In genomic region chr6:41047202-41047601, GRCm38 (mm10) we compare ENCODE assay signal across 40 mouse cellular contexts. TPM values are rescaled to one million over a fixed set of nuclear protein-coding genes. Genes with fewer than 3 reads are reported as not detected.
DNase-seq lines count a peak whose midpoint lies in the region; ATAC-seq and TF ChIP-seq lines count a peak whose summit lies in the region.
"Had no signal": no experiment of that assay in that cellular context is flagged by ENCODE, and none has a peak within 500 bp of the region (broad histone marks: within the 10 kb centered on the region; RNA-seq: fewer than 3 reads in every experiment).

No protein-coding gene starts in this region.

- H3K27ac ChIP-seq in stomach, postnatal 0 days (replicated peaks): no peak overlapping the region
- H3K27ac ChIP-seq: embryonic facial prominence, embryonic 13.5 days; gastrocnemius, adult 2 months; heart, adult 2 months; hindbrain, embryonic 14.5 days; layer of hippocampus, adult 2 months; limb, embryonic 13.5 days; midbrain, embryonic 13.5 days; neural tube, embryonic 15.5 days; stomach, embryonic 15.5 days had no signal

- ATAC-seq in granulocyte monocyte progenitor cell, adult 5-6 weeks (replicated peaks; ENCODE audit: poor library complexity, severe bottlenecking): peak; percentile 87
- no peak for ATAC-seq in stomach, postnatal 0 days (ENCODE audit: low FRiP score, low TSS enrichment)
- ATAC-seq: forebrain, embryonic 16.5 days; midbrain, embryonic 13.5 days had no signal

- TF ChIP-seq POLR2A in myocyte (IDR thresholded peaks at IDR 0.05; ENCODE audit: insufficient read length, low read depth): no peak

- H3K4me3 ChIP-seq in myocyte: no peak overlapping the region
- H3K4me3 ChIP-seq in stomach, postnatal 0 days (ENCODE audit: low read depth, low read length): no peak overlapping the region
- H3K4me3 ChIP-seq: embryonic facial prominence, embryonic 13.5 days; erythroblast, embryonic 14.5 days; gastrocnemius, adult 2 months; heart, adult 2 months; heart, embryonic 12.5 days; layer of hippocampus, adult 2 months; limb, embryonic 13.5 days; midbrain, embryonic 13.5 days; neural tube, embryonic 15.5 days; stomach, embryonic 15.5 days had no signal

- H3K27me3 ChIP-seq in myocyte (ENCODE audit: control insufficient read depth, insufficient read depth, insufficient read length): no peaks in the 10 kb centered on the region
- no peaks in the 10 kb centered on the region for H3K27me3 ChIP-seq in stomach, postnatal 0 days (ENCODE audit: control insufficient read depth, insufficient read depth, low read length)
- H3K27me3 ChIP-seq: embryonic facial prominence, embryonic 13.5 days; heart, embryonic 12.5 days; limb, embryonic 13.5 days; midbrain, embryonic 13.5 days; neural tube, embryonic 15.5 days; stomach, embryonic 15.5 days had no signal

- no peaks in the 10 kb centered on the region for H3K36me3 ChIP-seq in myocyte (ENCODE audit: control insufficient read depth, insufficient read depth)
- no peaks in the 10 kb centered on the region for H3K36me3 ChIP-seq in stomach, postnatal 0 days (ENCODE audit: control insufficient read depth, insufficient read depth, low read length)
- H3K36me3 ChIP-seq: embryonic facial prominence, embryonic 13.5 days; heart, embryonic 12.5 days; limb, embryonic 13.5 days; midbrain, embryonic 13.5 days; neural tube, embryonic 15.5 days; stomach, embryonic 15.5 days had no signal

- no peak overlapping the region for H3ac ChIP-seq in myocyte (ENCODE audit: control insufficient read depth, insufficient read length)

- H3K4me2 ChIP-seq in myocyte (ENCODE audit: low read depth): peak overlapping the region; percentile 53
- H3K4me2 ChIP-seq in stomach, postnatal 0 days (replicated peaks; ENCODE audit: low read depth): no peak overlapping the region
- H3K4me2 ChIP-seq: embryonic facial prominence, embryonic 13.5 days; heart, embryonic 12.5 days; hindbrain, embryonic 14.5 days; limb, embryonic 13.5 days; liver, embryonic 11.5 days; midbrain, embryonic 13.5 days; neural tube, embryonic 15.5 days; stomach, embryonic 15.5 days had no signal

- TF ChIP-seq EP300 in stomach, postnatal 0 days (optimal IDR thresholded peaks at IDR 0.05): no peak

- no peak for TF ChIP-seq CTCF in stomach, postnatal 0 days (IDR thresholded peaks at IDR 0.05; ENCODE audit: low read depth)

- no peaks in the 10 kb centered on the region for H3K79me2 ChIP-seq in myocyte (ENCODE audit: control insufficient read depth, insufficient read depth)

- peak; percentile 13 for DNase-seq in thymus, postnatal 0 days (ENCODE audit: low spot score)
- no peak for DNase-seq in thymus, adult 18-20 months
- no peak for DNase-seq in stomach, postnatal 0 days (ENCODE audit: low spot score)
- no peak for DNase-seq in adrenal gland, postnatal 25 days
- DNase-seq in right cerebral cortex, postnatal 14 days: no peak
- DNase-seq: adrenal gland, adult 8-10 months; cerebellum, adult 11 months; cerebellum, adult 9-11 months; gastrocnemius, adult 2 months; gastrocnemius, postnatal 36 days; heart, adult 2 months; heart, postnatal 4 days; kidney, adult 11 months; kidney, postnatal 36 days; lung, postnatal 36 days; right cerebral cortex, adult 18-20 months; right cerebral cortex, postnatal 4 days had no signal

- no peaks in the 10 kb centered on the region for H3K9me3 ChIP-seq in stomach, postnatal 0 days (ENCODE audit: control insufficient read depth, low read length)
- H3K9me3 ChIP-seq: embryonic facial prominence, embryonic 13.5 days; heart, embryonic 12.5 days; limb, embryonic 13.5 days; midbrain, embryonic 13.5 days; neural tube, embryonic 15.5 days; stomach, embryonic 15.5 days had no signal

- WGBS in stomach, postnatal 0 days: 78% methylated on average over 1 of the region's 1 CpGs

- H3K9ac ChIP-seq in stomach, postnatal 0 days (ENCODE audit: low read length): no peak overlapping the region
- H3K9ac ChIP-seq: embryonic facial prominence, embryonic 13.5 days; heart, embryonic 12.5 days; hindbrain, embryonic 14.5 days; limb, embryonic 13.5 days; midbrain, embryonic 13.5 days; neural tube, embryonic 15.5 days; stomach, embryonic 15.5 days had no signal

- no peaks in the 10 kb centered on the region for H3K4me1 ChIP-seq in stomach, postnatal 0 days (replicated peaks; ENCODE audit: control insufficient read depth, insufficient read depth)
- H3K4me1 ChIP-seq: embryonic facial prominence, embryonic 13.5 days; heart, embryonic 12.5 days; limb, embryonic 13.5 days; midbrain, embryonic 13.5 days; neural tube, embryonic 15.5 days; stomach, embryonic 15.5 days had no signal

TF ChIP-seq in myocyte, 11 proteins besides CTCF, POLR2A, EP300 and RAD21:
- no peak for TF ChIP-seq CEBPB (IDR thresholded peaks at IDR 0.05; ENCODE audit: insufficient read depth, poor library complexity, severe bottlenecking)
- no peak for TF ChIP-seq USF1 (IDR thresholded peaks at IDR 0.05; ENCODE audit: low read depth)
- no peak for TF ChIP-seq POLR2AphosphoS2 (IDR thresholded peaks at IDR 0.05; ENCODE audit: insufficient read length, low read depth)
- TF ChIP-seq REST (IDR thresholded peaks at IDR 0.05; ENCODE audit: insufficient read depth, insufficient read length): no peak
- no peak for TF ChIP-seq MYOD1 (IDR thresholded peaks at IDR 0.05; ENCODE audit: control insufficient read depth in 1 of 3, insufficient read length in 2 of 3, low read depth in 2 of 3)

RNA-seq across cellular contexts. Expression of gene 2210010C04Rik, which starts 11.9 kb away (rescaled TPM):
- polyA plus RNA-seq in thymus, postnatal 0 days (2015; fragmentation: Nextera tagmentation; extraction: Ambion mirVana): 0.17 and 0.20 TPM in 2 replicates
- total RNA-seq in granulocyte monocyte progenitor cell, adult 5-6 weeks (2014; fragmentation: Nextera tagmentation): 0.54 TPM in 1 of 2 replicates, not detected in the other
- not detected in 2 replicates for total RNA-seq in granulocyte monocyte progenitor cell, adult 5-6 weeks (2017)
- polyA plus RNA-seq in myocyte (2012; fragmentation: generic; extraction: Trizol): 0.10 TPM
- 1.0 and 1.4 TPM in 2 replicates for polyA plus RNA-seq in stomach, postnatal 0 days (2015; fragmentation: Nextera tagmentation; extraction: Ambion mirVana)
- not detected in 2 replicates for total RNA-seq in adrenal gland, postnatal 25 days (2021)
- total RNA-seq: adrenal gland, adult 8-10 months; ES-E14; gastrocnemius, adult 2 months; gastrocnemius, postnatal 36 days; heart, adult 2 months; heart, postnatal 4 days; layer of hippocampus, adult 2 months; layer of hippocampus, postnatal 14 days; left cerebral cortex, adult 8-10 months; left cerebral cortex, postnatal 36 days; megakaryocyte-erythroid progenitor cell, adult 5-6 weeks had no signal
- polyA plus RNA-seq: embryonic facial prominence, embryonic 13.5 days; erythroblast, embryonic 14.5 days; forebrain, embryonic 11.5 days; forebrain, embryonic 16.5 days; heart, embryonic 12.5 days; heart, postnatal 0 days; hindbrain, embryonic 14.5 days; kidney, embryonic 14.5 days; limb, embryonic 13.5 days; liver, embryonic 11.5 days; lung, embryonic 16.5 days; midbrain, embryonic 13.5 days; neural tube, embryonic 15.5 days had no signal

RNA-seq across cellular contexts. Expression of gene Gm2663, which starts 47.9 kb away (rescaled TPM):
- 0.70 TPM in 1 of 2 replicates, not detected in the other for polyA plus RNA-seq in thymus, postnatal 0 days (2015; fragmentation: Nextera tagmentation; extraction: Ambion mirVana)
- not detected in 2 replicates for total RNA-seq in granulocyte monocyte progenitor cell, adult 5-6 weeks (2014; fragmentation: Nextera tagmentation)
- total RNA-seq in granulocyte monocyte progenitor cell, adult 5-6 weeks (2017): not detected in 2 replicates
- not detected for polyA plus RNA-seq in myocyte (2012; fragmentation: generic; extraction: Trizol)
- polyA plus RNA-seq in stomach, postnatal 0 days (2015; fragmentation: Nextera tagmentation; extraction: Ambion mirVana): 0.23 and 0.57 TPM in 2 replicates
- not detected in 2 replicates for total RNA-seq in adrenal gland, postnatal 25 days (2021)
- total RNA-seq: adrenal gland, adult 8-10 months; ES-E14; gastrocnemius, adult 2 months; gastrocnemius, postnatal 36 days; heart, adult 2 months; heart, postnatal 4 days; layer of hippocampus, adult 2 months; layer of hippocampus, postnatal 14 days; left cerebral cortex, adult 8-10 months; left cerebral cortex, postnatal 36 days; megakaryocyte-erythroid progenitor cell, adult 5-6 weeks had no signal
- polyA plus RNA-seq: embryonic facial prominence, embryonic 13.5 days; erythroblast, embryonic 14.5 days; forebrain, embryonic 11.5 days; forebrain, embryonic 16.5 days; heart, adult 2 months; heart, postnatal 0 days; hindbrain, embryonic 14.5 days; kidney, embryonic 14.5 days; limb, embryonic 13.5 days; liver, embryonic 11.5 days; liver, embryonic 16.5 days; lung, embryonic 16.5 days; midbrain, embryonic 13.5 days; neural tube, embryonic 15.5 days; stomach, embryonic 15.5 days had no signal
